Mouse (Mus musculus) Muller cell, postnatal 12 days (primary cell): ENCODE data around the gene Letmd1.
"Not testable (repeated sequence)": the region's sequence is repeated elsewhere in the genome, so short reads cannot be mapped to it uniquely, and the experiment has no call there.

Experiments
- DNase-seq: peaks from one replicate; pipeline ENCODE4 v3.0.0-alpha.2; 2015; ENCODE audit errors: inconsistent ontology term

Gene Letmd1

DNA sequence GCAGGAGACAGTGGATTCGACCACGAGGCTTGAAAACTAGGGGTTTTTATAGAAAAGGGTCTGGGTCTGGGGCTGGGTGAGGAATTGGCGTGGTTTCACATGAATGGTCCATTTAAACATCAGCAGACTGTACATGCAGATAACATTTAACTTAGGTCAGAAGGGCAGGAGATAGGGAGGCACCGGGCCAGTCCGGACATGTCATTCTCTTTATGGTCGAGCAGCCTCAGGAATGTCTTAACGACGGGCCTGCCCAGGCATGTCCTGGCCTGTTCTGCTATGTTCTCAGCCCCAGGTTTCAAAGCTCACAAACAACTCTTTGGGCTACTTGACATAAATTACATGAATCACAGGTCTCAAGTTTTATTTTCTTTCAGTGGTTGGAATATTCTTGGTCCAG, 30.7 kb downstream of the Letmd1 start:
- not testable (repeated sequence) for DNase-seq

DNA sequence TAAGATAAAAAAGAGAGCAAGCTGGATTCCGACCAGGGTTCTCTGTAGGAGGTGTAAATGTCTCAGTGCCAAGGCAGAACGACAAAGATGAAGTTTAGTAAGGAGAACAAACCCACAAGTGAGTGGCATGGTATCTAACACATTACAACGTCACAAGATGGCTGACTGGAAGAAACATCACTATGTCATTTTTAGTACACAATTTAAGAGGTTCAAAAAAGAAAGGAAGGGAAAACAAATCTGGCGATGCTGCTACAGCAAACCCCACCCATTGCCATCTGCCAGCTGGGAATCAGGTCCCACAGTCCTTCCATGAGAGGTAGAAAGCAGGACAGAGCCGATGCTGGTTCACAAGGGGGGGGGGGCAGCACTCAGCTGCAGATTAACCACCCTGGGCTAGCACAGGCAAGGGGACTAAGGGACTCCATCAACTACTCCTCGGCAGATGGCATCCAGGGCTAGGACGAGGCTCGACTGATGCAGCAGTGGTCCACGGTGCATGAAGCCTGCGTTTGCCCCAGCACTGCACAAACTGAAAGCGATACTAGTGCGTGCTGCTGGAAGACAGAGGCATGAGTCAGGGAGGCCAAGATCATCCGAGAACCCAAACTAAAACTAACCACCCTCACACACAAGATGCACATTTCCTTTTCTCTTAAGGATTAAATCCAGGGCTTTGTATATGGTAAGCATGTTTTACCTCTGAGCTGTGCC, 39.8 kb downstream of the Letmd1 start:
- DNase-seq = no peak

DNA sequence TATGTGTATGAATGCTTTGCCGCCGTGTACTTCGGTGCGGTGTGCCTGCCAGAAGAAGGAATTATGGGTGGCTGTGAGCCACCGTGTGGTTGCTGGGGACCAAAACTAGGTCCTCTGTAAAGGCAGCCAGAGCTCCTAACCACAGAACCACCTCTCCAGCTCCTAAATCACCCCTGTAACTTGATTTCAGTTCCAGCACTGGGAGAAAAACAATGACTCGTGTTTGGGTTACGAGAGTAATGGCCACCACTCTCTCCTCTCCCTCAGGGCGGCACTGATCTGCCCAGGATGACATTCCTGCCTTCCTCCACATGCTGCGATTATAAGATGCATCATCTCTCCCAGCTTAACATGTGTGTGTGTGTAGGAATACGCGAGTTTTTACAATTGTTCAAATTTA, 41.2 kb downstream of the Letmd1 start:
- no peak for DNase-seq

DNA sequence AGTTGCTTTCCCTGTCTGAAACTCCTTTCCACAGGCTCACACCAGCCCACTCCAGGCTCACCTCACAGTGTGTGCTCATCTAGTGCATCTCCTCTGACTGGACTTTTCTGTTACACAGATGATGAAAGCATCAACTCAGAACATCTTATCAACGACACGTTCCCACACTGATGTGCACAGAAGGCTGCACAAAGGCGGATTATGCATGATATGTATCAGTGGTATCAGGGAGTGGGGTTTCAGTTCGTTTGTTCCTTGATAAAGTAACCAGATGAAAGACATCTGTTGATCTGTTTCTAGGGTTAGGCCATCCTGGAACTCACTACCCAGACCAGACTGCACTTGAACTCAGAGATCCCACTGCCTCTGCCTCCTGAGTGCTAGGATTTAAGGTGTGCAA, 44.6 kb downstream of the Letmd1 start:
- DNase-seq = no peak

DNA sequence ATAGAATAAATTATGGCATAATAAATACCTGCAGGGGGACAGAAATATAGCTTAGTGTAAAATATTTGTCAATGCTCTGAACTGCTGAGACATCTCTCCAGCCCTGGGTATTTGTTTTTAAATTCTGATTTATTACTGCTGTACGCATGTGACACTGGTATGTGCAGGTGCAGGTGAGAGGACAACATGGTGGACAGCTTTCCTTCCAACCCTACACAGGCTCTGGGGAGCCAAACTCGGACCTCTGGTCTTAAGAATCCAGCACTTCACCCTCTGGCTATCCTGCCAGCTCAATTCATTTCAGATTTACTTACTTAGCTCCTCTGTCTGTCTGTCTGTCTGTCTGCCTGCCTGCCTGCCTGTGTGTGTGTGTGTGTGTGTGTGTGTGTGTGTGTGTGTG, 46.3 kb downstream of the Letmd1 start:
- DNase-seq = no peak

DNA sequence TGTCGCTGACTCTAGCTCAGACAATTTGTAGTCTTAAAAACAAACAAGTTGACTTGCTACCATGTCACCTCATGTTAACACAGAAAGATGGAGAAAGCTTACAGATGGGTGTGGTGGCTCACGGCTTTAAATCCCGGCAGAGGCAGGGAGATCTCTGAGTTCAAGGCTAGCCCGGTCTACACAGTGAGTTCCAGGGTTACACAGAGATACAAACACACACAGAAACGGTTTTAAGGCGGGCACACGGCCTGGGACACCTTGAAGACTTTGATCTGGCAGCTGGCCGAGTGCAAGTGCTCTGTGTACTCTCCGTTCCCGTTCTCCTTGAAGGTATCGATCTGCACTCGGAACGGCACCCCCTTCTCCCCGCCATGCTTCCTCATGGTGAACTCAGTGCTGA, 51.5 kb downstream of the Letmd1 start:
- no peak for DNase-seq

DNA sequence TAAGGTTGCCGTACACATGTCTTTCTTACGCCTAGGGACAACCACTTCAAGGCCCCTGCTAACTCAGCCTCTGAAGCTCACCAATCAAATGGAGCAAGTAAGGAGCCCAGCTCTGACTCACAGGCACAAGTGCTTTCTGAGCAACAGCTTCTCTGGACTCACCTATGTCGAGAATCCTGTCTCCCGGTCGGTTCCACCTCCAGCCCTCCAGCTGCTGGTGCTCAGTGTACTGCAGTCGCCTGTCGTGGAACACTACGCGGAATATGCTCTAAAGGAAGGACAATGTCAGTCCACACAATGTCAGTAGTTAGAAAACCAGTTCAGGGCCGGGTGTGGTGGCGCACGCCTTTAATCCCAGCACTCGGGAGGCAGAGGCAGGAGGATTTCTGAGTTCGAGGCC, 56.6 kb downstream of the Letmd1 start:
- DNase-seq = no peak

DNA sequence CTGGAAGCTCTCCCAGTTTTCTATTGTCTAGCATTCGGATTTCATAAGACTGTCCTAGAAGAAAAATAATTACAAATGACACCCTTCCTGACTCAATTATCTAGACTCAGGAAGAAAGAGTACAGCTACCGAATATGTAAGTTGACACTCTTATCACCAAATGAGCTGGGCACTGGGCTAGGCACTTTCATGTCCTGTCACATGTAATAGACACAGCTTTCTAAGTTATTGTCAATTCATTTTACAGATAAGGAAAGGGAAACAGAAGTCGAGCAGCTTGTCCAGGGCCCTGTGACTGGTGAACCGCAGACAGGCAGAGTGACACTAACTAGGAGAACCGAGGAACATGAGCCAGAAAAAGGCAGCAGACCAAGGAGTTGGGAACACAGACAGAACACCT, 59.1 kb downstream of the Letmd1 start:
- DNase-seq = no peak
